Mouse (Mus musculus) adipocyte (in vitro differentiated cells): Measurements from ENCODE around the gene Elk4.

Experiments
- DNase-seq: peaks from one replicate; pipeline ENCODE4 v3.0.0-alpha.2; 2016; ENCODE audit warnings: low spot score

The Elk4 gene

GRCm38 (mm10) chr1:132007282-132007815 lies at the start of gene Elk4:
Gene Elk4 (plus strand): TSS chr1:132007607.
- peak; percentile 91 for DNase-seq

DNA sequence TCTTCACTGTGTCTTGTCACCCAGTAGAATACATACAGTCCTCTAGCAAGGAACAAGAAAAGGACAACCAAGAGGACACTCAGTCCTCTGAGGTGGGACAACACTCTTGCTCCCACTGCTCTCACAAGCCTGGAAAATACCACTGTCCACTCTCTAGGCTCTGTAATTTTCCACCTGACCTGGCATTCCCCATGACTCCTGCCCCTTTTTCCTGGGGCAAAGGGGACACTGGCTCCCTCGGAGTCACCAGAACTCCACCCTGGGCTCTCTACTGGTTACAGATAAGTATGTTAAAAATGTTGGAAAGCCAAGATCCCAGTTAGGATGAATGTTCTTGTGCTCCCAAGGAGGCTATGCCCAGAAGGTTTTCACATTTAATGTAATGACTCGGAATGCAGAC lies 46.4 kb upstream of the Elk4 start:
- DNase-seq = no peak

DNA sequence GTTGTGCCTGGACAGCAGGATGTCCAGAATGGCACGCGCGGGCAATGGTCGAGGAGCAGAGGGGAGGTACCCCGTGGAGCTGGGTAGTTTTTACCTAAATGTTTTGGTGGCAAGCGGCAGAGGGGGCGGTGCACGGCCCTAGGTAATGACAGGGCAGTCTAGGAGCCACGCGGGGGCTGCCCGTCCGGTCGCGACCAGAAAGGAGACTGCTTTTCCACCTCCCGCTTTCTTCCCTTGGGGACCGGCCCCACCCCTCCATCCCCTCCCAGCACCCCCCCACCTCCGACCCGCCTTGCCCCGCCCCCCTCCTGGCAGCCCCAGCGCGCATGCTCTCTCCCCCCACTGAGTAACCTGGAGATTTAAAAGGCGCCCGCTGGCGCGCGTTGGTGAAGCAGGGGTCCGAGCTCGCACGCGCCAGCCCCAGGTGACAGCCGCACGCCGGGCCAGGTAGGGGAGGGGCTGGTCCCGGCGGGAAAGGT lies 44.8 kb upstream of the Elk4 start, which contains the start of gene Slc45a3:
Gene Slc45a3 (plus strand): TSS at position 362 of the 479 bp plus-strand sequence.
- DNase-seq = no peak

DNA sequence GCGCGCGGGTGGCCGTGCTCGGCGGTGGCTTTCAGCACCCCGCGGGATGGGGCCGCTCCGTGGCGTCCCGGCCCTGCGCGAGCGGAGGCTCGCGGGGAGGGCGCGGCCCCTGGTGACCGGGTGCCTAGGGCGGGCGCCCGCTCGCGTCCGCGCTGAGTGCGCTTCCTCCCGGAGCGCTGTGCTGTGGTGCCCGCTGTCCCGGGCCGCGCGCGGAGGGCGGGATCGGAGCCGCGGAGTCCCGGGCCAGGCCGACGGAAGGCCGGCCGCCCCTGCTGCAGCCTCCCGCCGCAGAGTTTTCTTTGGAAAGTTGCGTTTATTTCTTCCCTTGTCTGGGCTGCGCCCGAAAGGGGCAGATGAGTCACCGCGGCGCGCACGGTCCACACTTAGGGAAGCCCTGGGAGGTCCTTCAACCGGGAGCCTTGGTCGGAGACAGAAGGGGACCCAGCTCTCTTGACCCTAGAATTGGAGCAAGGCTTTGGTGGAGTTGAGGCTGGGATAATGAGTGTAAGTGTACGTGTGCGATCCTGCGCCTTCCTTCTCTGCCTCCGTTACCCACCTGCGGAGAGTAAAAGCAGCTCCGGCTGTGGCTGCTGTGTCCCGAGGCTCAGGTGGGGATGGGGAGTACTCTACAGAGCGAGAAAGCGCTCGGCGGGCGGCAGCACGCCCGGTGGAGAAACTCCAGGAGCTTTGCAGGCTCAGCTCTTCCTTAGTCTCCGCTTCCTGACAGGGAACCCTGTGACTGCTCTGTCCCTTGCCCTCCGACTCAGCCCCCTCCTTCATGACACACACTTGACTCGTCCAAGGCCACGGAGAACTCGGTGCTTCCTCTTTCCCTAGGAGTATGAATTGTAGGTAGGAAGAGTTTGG lies 44.1 kb upstream of the Elk4 start:
- DNase-seq = no peak

- no peak for DNase-seq
Observed at GRCm38 (mm10) chr1:131964100-131964499, 43.3 kb upstream of the Elk4 start.

GRCm38 (mm10) chr1:131964580-131964979 lies 42.8 kb upstream of the Elk4 start:
- no peak for DNase-seq

GRCm38 (mm10) chr1:131965818-131966217 lies 41.6 kb upstream of the Elk4 start:
- DNase-seq = no peak

DNA sequence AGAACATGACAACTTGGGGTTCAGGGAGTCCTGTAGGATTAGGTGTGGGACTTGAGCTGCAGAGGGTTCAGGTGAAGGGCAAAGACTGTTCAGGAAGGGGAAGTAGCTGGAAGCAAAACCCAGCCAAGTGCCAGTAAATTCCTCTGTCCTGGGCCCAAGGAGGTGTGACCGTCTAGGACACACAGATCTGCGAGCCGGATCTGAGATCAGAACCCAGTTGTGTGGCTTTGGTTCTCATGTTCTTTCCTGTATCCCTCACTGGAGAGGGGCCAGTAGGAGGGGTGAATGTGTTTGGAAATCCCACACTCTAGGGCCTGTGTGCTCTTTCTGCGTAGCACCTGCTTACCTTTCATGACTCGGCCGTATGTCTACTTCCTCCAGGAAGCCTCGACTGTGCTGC lies 40.1 kb upstream of the Elk4 start:
- no peak for DNase-seq

DNA sequence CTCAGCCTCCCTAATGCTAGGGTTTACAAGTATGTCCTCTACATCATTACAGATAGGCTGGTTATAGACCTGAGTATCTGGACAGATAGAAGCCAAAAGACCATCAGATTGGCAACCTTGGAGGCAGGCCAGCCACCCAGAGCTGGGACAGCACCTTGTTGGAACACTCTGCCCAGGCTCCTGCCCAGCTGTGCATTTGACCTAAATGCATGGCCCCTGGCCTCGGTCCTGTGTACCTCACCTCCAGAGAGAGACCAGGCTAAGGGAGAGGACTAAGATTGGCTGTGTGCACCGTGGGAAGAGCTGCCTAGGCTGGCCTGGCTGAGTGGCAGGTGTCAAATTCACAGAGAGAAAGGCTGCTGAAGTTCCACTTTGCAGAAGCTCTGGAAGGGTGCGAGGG lies 38.9 kb upstream of the Elk4 start:
- DNase-seq = no peak

GRCm38 (mm10) chr1:131968983-131969382 lies 38.4 kb upstream of the Elk4 start:
- no peak for DNase-seq

GRCm38 (mm10) chr1:131969825-131970224 lies 37.6 kb upstream of the Elk4 start:
- no peak for DNase-seq

DNA sequence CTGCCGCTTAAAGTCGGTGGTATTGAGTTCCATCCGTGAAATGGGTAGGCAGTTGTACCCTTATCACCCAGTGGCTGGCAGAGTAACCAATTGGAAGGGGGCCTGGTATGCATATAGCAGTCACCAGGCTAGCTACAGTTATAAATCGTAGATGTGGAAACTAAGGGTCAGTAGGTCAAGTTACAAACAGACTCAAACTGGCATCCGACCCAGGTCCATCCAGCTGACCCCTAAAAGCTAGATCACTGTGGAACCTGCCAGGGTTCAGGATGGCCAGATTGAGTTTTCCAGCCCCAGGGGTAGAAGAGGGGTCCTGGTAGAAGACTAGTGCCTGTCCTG lies 37.1 kb upstream of the Elk4 start:
- no peak for DNase-seq

DNA sequence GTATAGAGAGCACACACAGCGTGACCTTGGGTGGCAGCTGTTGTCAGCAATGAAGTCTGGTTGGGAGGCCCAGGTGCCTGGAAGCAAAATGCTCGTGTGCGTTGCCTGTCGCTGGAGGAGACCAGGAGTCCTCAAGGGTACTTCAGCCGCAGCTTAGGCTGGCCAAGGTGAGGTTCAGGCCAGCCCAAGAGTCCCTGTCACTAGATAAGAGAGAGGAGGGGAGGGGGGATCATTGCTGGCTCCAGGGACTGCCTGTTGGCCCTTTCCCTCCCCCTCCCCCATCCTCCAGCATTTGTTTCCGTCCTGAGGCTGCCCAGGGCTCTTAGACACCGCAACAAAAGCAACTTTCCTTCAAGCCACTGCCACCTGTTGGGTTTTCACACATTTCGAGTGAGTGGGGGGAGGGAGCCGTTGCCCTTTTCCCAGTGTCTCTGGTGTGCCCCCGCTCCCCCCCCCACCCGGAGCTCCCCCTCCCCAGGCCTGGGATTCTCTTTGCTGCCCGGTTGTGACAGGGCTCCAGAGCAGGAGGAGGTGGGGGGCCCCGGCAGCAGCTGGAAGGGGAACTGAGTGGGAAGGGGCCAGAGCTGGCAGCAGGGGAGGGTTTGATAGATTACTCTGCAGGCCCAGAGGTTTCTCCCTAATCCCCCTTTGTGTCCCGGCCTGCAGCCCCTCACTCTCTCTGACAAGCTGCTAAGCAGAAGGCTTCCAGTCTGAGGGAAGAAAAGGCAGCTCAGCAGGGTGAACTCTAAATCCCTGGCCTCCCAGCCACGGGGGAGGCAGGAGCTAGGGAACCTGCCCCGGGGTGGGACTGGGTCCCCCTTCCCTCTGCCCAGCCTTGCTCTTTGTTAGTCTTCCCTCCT lies 36.5 kb upstream of the Elk4 start:
- no peak for DNase-seq

GRCm38 (mm10) chr1:131971771-131972497 lies 35.5 kb upstream of the Elk4 start:
- DNase-seq = no peak

- no peak for DNase-seq
Observed at GRCm38 (mm10) chr1:131972498-131973334, 34.7 kb upstream of the Elk4 start.

DNA sequence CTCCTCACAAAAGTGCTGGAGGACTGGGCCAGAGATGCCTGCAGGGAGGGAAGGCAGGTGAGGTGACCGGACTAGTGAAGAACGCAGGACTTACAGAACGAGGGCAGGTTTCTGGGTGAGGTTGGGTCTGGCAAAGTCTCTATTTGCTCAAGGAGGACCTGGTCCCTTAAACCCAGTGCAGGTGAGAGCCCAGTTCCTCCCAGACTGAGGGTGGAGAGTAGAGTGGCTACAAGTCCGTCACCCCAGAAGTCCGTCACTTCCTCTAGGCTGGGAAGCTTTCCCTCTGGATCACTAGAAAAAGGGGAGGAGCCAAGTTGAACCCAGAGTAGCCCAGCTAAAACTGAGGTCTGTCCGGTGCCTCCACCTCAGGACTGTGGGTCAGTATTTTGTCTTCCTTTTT lies 33.4 kb upstream of the Elk4 start:
- DNase-seq = no peak

DNA sequence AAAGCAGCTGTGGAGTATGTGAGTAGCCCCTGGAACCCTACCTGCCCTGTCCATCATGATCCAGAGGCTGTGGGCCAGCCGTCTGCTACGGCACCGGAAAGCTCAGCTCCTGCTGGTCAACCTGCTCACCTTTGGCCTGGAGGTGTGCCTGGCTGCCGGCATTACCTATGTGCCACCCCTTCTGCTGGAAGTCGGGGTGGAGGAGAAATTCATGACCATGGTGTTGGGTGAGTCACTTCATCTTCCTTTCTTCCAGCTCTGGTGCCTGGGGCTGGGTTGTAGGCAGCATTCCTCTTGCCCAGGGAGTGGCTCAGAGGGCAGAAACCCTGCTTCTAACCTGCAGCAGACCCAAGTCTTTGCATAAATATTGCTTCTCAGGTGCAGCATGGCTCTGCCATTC lies 30.5 kb upstream of the Elk4 start:
- no peak for DNase-seq

GRCm38 (mm10) chr1:131980471-131980870 lies 26.9 kb upstream of the Elk4 start:
- peak; percentile 60 for DNase-seq

DNA sequence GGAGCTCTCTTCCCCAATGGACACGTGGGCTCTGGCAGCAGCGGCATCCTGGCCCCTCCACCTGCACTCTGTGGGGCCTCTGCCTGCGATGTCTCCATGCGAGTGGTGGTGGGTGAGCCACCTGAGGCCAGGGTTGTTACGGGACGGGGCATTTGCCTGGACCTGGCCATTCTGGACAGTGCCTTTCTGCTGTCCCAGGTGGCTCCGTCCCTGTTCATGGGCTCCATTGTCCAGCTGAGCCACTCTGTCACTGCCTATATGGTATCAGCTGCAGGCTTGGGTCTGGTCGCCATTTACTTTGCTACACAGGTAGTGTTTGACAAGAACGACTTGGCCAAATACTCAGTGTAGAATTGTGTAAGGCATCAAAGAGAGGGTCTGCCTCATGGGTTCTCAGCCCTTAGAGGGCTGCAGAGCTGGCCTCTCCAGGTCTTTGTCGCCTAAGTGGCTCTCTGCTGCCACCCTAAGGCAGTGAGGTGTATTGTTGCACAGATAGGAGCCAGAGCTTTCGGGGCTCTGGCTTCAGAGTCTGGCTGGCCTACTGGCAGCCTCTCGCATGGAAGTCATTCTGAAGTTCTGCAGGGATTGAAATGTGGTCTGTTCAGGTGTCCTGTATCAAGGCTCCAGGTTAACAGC lies 25.9 kb upstream of the Elk4 start:
- DNase-seq = peak; percentile 84

GRCm38 (mm10) chr1:131982907-131983306 lies 24.5 kb upstream of the Elk4 start:
- DNase-seq = peak; percentile 84

- no peak for DNase-seq
Observed at GRCm38 (mm10) chr1:131983806-131984205, 23.6 kb upstream of the Elk4 start.
